ENCODE assay signal across 19 mouse cellular contexts in the genomic region with DNA sequence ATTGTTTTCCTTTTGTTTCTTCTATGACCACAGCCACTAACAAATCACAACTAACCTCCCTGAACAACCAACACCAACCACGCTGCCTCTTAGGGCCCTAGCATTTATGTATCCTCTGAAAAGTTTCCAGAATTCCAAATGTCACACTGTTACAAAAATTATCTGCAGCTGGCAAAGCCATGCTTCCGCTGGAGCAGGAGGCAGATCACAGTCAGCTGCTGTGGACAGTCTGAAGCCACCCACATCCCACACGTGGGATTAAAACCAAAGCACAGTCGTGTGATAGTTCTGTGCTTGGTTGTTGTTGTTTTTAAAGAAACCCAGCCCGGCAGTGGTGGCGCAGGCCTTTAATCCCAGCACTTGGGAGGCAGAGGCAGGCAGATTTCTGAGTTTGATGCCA. TPM values are rescaled to one million over a fixed set of nuclear protein-coding genes. Genes with fewer than 3 reads are reported as not detected.
DNase-seq lines count a peak whose midpoint lies in the region; ATAC-seq and TF ChIP-seq lines count a peak whose summit lies in the region.
"Had no signal": no experiment of that assay in that cellular context is flagged by ENCODE, and none has a peak within 500 bp of the region (broad histone marks: within the 10 kb centered on the region; RNA-seq: fewer than 3 reads in every experiment).

No protein-coding gene starts in this region.

- TF ChIP-seq CTCF in heart, adult 2 months (IDR thresholded peaks at IDR 0.05), result no peak
- no peak for TF ChIP-seq CTCF in lung, postnatal 0 days (IDR thresholded peaks at IDR 0.05)
- TF ChIP-seq CTCF in stomach, postnatal 0 days (IDR thresholded peaks at IDR 0.05; ENCODE audit: low read depth), result no peak

- intact Hi-C loops in heart, adult 2 months (cut with DNase I), result loop anchor here (5.0 kb wide), 2 partner anchors 38 to 53 kb away; a partner anchor contains a TSS

- H3K27me3 ChIP-seq in heart, adult 2 months (ENCODE audit: control insufficient read depth, insufficient read depth, low read length), result no peaks in the 10 kb centered on the region
- peaks cover 15% of the 10 kb centered on the region for H3K27me3 ChIP-seq in heart, embryonic 12.5 days (replicated peaks)
- no peaks in the 10 kb centered on the region for H3K27me3 ChIP-seq in kidney, embryonic 14.5 days (ENCODE audit: control insufficient read depth, insufficient read depth, low read length)
- no peaks in the 10 kb centered on the region for H3K27me3 ChIP-seq in lung, postnatal 0 days (replicated peaks; ENCODE audit: insufficient read depth, low read length)
- no peaks in the 10 kb centered on the region for H3K27me3 ChIP-seq in stomach, postnatal 0 days (ENCODE audit: control insufficient read depth, insufficient read depth, low read length)
- no peaks in the 10 kb centered on the region for H3K27me3 ChIP-seq in hindbrain, embryonic 11.5 days (ENCODE audit: control insufficient read depth, insufficient read depth, low read length)
- H3K27me3 ChIP-seq: embryonic facial prominence, embryonic 12.5 days; hindbrain, embryonic 12.5 days; midbrain, embryonic 15.5 days had no signal

- TF ChIP-seq POLR2A in heart, adult 2 months (IDR thresholded peaks at IDR 0.05; ENCODE audit: insufficient read depth, low read depth, low read length), result no peak

- no peaks in the 10 kb centered on the region for H3K79me2 ChIP-seq in heart, adult 2 months (replicated peaks; ENCODE audit: control insufficient read depth, insufficient read depth, low read length)

- no peaks in the 10 kb centered on the region for H3K36me3 ChIP-seq in heart, adult 2 months (ENCODE audit: control insufficient read depth, insufficient read depth, low read length)
- no peaks in the 10 kb centered on the region for H3K36me3 ChIP-seq in heart, embryonic 12.5 days
- no peaks in the 10 kb centered on the region for H3K36me3 ChIP-seq in kidney, embryonic 14.5 days (ENCODE audit: control insufficient read depth, insufficient read depth, low read length)
- no peaks in the 10 kb centered on the region for H3K36me3 ChIP-seq in lung, postnatal 0 days (ENCODE audit: insufficient read depth, low read length)
- no peaks in the 10 kb centered on the region for H3K36me3 ChIP-seq in stomach, postnatal 0 days (ENCODE audit: control insufficient read depth, insufficient read depth, low read length)
- H3K36me3 ChIP-seq in hindbrain, embryonic 11.5 days (ENCODE audit: control insufficient read depth, insufficient read depth, low read length), result no peaks in the 10 kb centered on the region
- H3K36me3 ChIP-seq: embryonic facial prominence, embryonic 12.5 days; forebrain, embryonic 10.5 days; hindbrain, embryonic 12.5 days; midbrain, embryonic 15.5 days had no signal

- no peak overlapping the region for H3K4me2 ChIP-seq in heart, embryonic 12.5 days
- no peak overlapping the region for H3K4me2 ChIP-seq in kidney, embryonic 14.5 days (replicated peaks; ENCODE audit: low read depth, low read length)
- H3K4me2 ChIP-seq in lung, postnatal 0 days (replicated peaks; ENCODE audit: low read depth, low read length), result no peak overlapping the region
- H3K4me2 ChIP-seq in stomach, postnatal 0 days (replicated peaks; ENCODE audit: low read depth), result no peak overlapping the region
- H3K4me2 ChIP-seq in hindbrain, embryonic 11.5 days (replicated peaks; ENCODE audit: low read depth, low read length), result no peak overlapping the region
- H3K4me2 ChIP-seq: embryonic facial prominence, embryonic 12.5 days; hindbrain, embryonic 12.5 days; liver, embryonic 11.5 days; midbrain, embryonic 15.5 days had no signal

- H3K4me1 ChIP-seq in heart, adult 2 months (ENCODE audit: control insufficient read depth, insufficient read depth, low read length), result peaks cover 17% of the 10 kb centered on the region
- peaks cover 25% of the 10 kb centered on the region for H3K4me1 ChIP-seq in heart, embryonic 12.5 days (replicated peaks)
- peaks cover 16% of the 10 kb centered on the region for H3K4me1 ChIP-seq in kidney, embryonic 14.5 days (ENCODE audit: control insufficient read depth, insufficient read depth, low read length)
- peaks cover 8% of the 10 kb centered on the region for H3K4me1 ChIP-seq in lung, postnatal 0 days (ENCODE audit: insufficient read depth, low read depth, low read length)
- H3K4me1 ChIP-seq in stomach, postnatal 0 days (replicated peaks; ENCODE audit: control insufficient read depth, insufficient read depth), result 0 out of 2 replicates have a peak, but pooled peaks cover 7% of the 10 kb centered on the region
- peaks cover 3% of the 10 kb centered on the region; the same call in 1 of the 2 replicates for H3K4me1 ChIP-seq in hindbrain, embryonic 11.5 days (replicated peaks; ENCODE audit: control insufficient read depth, insufficient read depth, low read length)

- TF ChIP-seq EP300 in heart, adult 2 months (IDR thresholded peaks at IDR 0.05; ENCODE audit: insufficient read depth, low read depth, low read length), result no peak
- peak; percentile 23; the same call in 1 of the 2 replicates for TF ChIP-seq EP300 in lung, postnatal 0 days (IDR thresholded peaks at IDR 0.05)
- no peak for TF ChIP-seq EP300 in stomach, postnatal 0 days (optimal IDR thresholded peaks at IDR 0.05)

- WGBS in heart, adult 2 months, result 41% methylated on average over 6 of the region's 6 CpGs
- WGBS in heart, embryonic 12.5 days, result 65% methylated on average over 6 of the region's 6 CpGs
- WGBS in kidney, embryonic 14.5 days, result 66% methylated on average over 6 of the region's 6 CpGs
- 52% methylated on average over 6 of the region's 6 CpGs for WGBS in lung, postnatal 0 days
- 52% methylated on average over 6 of the region's 6 CpGs for WGBS in stomach, postnatal 0 days
- 81% methylated on average over 6 of the region's 6 CpGs for WGBS in hindbrain, embryonic 11.5 days

- DNase-seq in heart, adult 2 months, result no peak
- no peak for DNase-seq in kidney, adult 9 months
- DNase-seq in lung, postnatal 0 days (ENCODE audit: low spot score), result peak; percentile 64
- DNase-seq in lung, postnatal 25 days (ENCODE audit: low spot score), result no peak
- DNase-seq in stomach, postnatal 0 days (ENCODE audit: low spot score), result no peak
- no peak for DNase-seq in hindbrain, embryonic 11.5 days (ENCODE audit: low spot score)
- DNase-seq: cerebellum, adult 11-12 months; cerebellum, postnatal 36 days; gastrocnemius, postnatal 36 days had no signal

- peaks cover 3% of the 10 kb centered on the region; the same call in 1 of the 2 replicates for H3K9me3 ChIP-seq in heart, embryonic 12.5 days (replicated peaks)
- no peaks in the 10 kb centered on the region for H3K9me3 ChIP-seq in kidney, embryonic 14.5 days (ENCODE audit: control insufficient read depth, low read length)
- no peaks in the 10 kb centered on the region for H3K9me3 ChIP-seq in lung, postnatal 0 days (ENCODE audit: low read length)
- H3K9me3 ChIP-seq in stomach, postnatal 0 days (ENCODE audit: control insufficient read depth, low read length), result no peaks in the 10 kb centered on the region
- no peaks in the 10 kb centered on the region for H3K9me3 ChIP-seq in hindbrain, embryonic 11.5 days (ENCODE audit: control insufficient read depth, low read length)
- H3K9me3 ChIP-seq: embryonic facial prominence, embryonic 12.5 days; midbrain, embryonic 15.5 days had no signal

- no peak for ATAC-seq in heart, embryonic 12.5 days (ENCODE audit: insufficient number of reproducible peaks, low FRiP score)
- no peak for ATAC-seq in kidney, embryonic 14.5 days (ENCODE audit: low FRiP score, low TSS enrichment)
- no peak for ATAC-seq in lung, postnatal 0 days
- no peak for ATAC-seq in stomach, postnatal 0 days (ENCODE audit: low FRiP score, low TSS enrichment)
- ATAC-seq in hindbrain, embryonic 11.5 days (ENCODE audit: low FRiP score), result no peak
- ATAC-seq: midbrain, embryonic 15.5 days; Patski had no signal

- H3K27ac ChIP-seq in heart, adult 2 months, result peak overlapping the region; percentile 31
- H3K27ac ChIP-seq in heart, embryonic 12.5 days (ENCODE audit: poor library complexity, severe bottlenecking), result no peak overlapping the region
- H3K27ac ChIP-seq in kidney, embryonic 14.5 days (ENCODE audit: low read depth, low read length), result peak overlapping the region; percentile 11; the same call in 1 of the 2 replicates
- H3K27ac ChIP-seq in lung, postnatal 0 days (ENCODE audit: low read length), result peak overlapping the region; percentile 59; the same call in 1 of the 2 replicates
- peak overlapping the region; percentile 35; the same call in 1 of the 2 replicates for H3K27ac ChIP-seq in stomach, postnatal 0 days (replicated peaks)
- no peak overlapping the region for H3K27ac ChIP-seq in hindbrain, embryonic 11.5 days (ENCODE audit: low read depth, low read length)
- H3K27ac ChIP-seq: embryonic facial prominence, embryonic 12.5 days; hindbrain, embryonic 12.5 days; midbrain, embryonic 15.5 days had no signal

- no peak overlapping the region for H3K9ac ChIP-seq in heart, adult 2 months (ENCODE audit: low read depth, low read length)
- H3K9ac ChIP-seq in heart, embryonic 12.5 days, result no peak overlapping the region
- no peak overlapping the region for H3K9ac ChIP-seq in kidney, embryonic 14.5 days (ENCODE audit: low read depth, low read length)
- no peak overlapping the region for H3K9ac ChIP-seq in lung, postnatal 0 days (replicated peaks; ENCODE audit: low read depth)
- H3K9ac ChIP-seq in stomach, postnatal 0 days (ENCODE audit: low read length), result no peak overlapping the region
- no peak overlapping the region for H3K9ac ChIP-seq in hindbrain, embryonic 11.5 days (ENCODE audit: low read depth, low read length)
- H3K9ac ChIP-seq: embryonic facial prominence, embryonic 12.5 days; hindbrain, embryonic 12.5 days; midbrain, embryonic 15.5 days had no signal

- H3K4me3 ChIP-seq in heart, adult 2 months, result no peak overlapping the region
- no peak overlapping the region for H3K4me3 ChIP-seq in heart, embryonic 12.5 days
- no peak overlapping the region for H3K4me3 ChIP-seq in kidney, embryonic 14.5 days (ENCODE audit: low read length)
- H3K4me3 ChIP-seq in lung, postnatal 0 days (ENCODE audit: low read depth, low read length), result no peak overlapping the region
- no peak overlapping the region for H3K4me3 ChIP-seq in stomach, postnatal 0 days (ENCODE audit: low read depth, low read length)
- H3K4me3 ChIP-seq in hindbrain, embryonic 11.5 days (ENCODE audit: low read depth, low read length), result no peak overlapping the region
- H3K4me3 ChIP-seq: embryonic facial prominence, embryonic 12.5 days; forebrain, embryonic 10.5 days; hindbrain, embryonic 12.5 days; midbrain, embryonic 15.5 days had no signal

RNA-seq across cellular contexts. Expression of a gene that starts 30.7 kb away (rescaled TPM):
- 10 to 100 TPM; 42.2 to 46.3 TPM for total RNA-seq in heart, adult 2 months (2021)
- 34.1 and 36.9 TPM in 2 replicates for polyA plus RNA-seq in heart, adult 2 months (2012; rRNA removed)
- polyA plus RNA-seq in heart, embryonic 12.5 days (2016; fragmentation: Nextera tagmentation; extraction: Ambion mirVana), result 168 and 183 TPM in 2 replicates
- 297 and 328 TPM in 2 replicates for polyA plus RNA-seq in kidney, embryonic 14.5 days (2014; fragmentation: Nextera tagmentation; extraction: Ambion mirVana)
- polyA plus RNA-seq in lung, postnatal 0 days (2015; fragmentation: Nextera tagmentation; extraction: Ambion mirVana), result 131 and 137 TPM in 2 replicates
- 149 and 162 TPM in 2 replicates for polyA plus RNA-seq in stomach, postnatal 0 days (2015; fragmentation: Nextera tagmentation; extraction: Ambion mirVana)
- polyA plus RNA-seq in hindbrain, embryonic 11.5 days (2014; fragmentation: Nextera tagmentation; extraction: Ambion mirVana), result 273 and 276 TPM in 2 replicates

RNA-seq across cellular contexts. Expression of a gene that starts 31.1 kb away (rescaled TPM):
- 1,000 to 10,000 TPM; 4,113 to 4,965 TPM for total RNA-seq in heart, adult 2 months (2021)
- 4,656 and 4,851 TPM in 2 replicates for polyA plus RNA-seq in heart, adult 2 months (2012; rRNA removed)
- polyA plus RNA-seq in heart, embryonic 12.5 days (2016; fragmentation: Nextera tagmentation; extraction: Ambion mirVana), result 1,676 and 1,716 TPM in 2 replicates
- 968 and 1,059 TPM in 2 replicates for polyA plus RNA-seq in kidney, embryonic 14.5 days (2014; fragmentation: Nextera tagmentation; extraction: Ambion mirVana)
- polyA plus RNA-seq in lung, postnatal 0 days (2015; fragmentation: Nextera tagmentation; extraction: Ambion mirVana), result 1,092 and 1,166 TPM in 2 replicates
- 1,419 and 1,437 TPM in 2 replicates for polyA plus RNA-seq in stomach, postnatal 0 days (2015; fragmentation: Nextera tagmentation; extraction: Ambion mirVana)
- 977 and 997 TPM in 2 replicates for polyA plus RNA-seq in hindbrain, embryonic 11.5 days (2014; fragmentation: Nextera tagmentation; extraction: Ambion mirVana)

RNA-seq across cellular contexts. Expression of a gene that starts 31.2 kb away (rescaled TPM):
- not detected for total RNA-seq in heart, adult 2 months (2021)
- not detected in 2 replicates for polyA plus RNA-seq in heart, adult 2 months (2012; rRNA removed)
- polyA plus RNA-seq in heart, embryonic 12.5 days (2016; fragmentation: Nextera tagmentation; extraction: Ambion mirVana), result 0.72 TPM in 1 of 2 replicates, not detected in the other
- polyA plus RNA-seq in kidney, embryonic 14.5 days (2014; fragmentation: Nextera tagmentation; extraction: Ambion mirVana), result 3.6 and 3.7 TPM in 2 replicates
- polyA plus RNA-seq in lung, postnatal 0 days (2015; fragmentation: Nextera tagmentation; extraction: Ambion mirVana), result 1.00 and 1.3 TPM in 2 replicates
- 2.1 and 4.7 TPM in 2 replicates for polyA plus RNA-seq in stomach, postnatal 0 days (2015; fragmentation: Nextera tagmentation; extraction: Ambion mirVana)
- polyA plus RNA-seq in hindbrain, embryonic 11.5 days (2014; fragmentation: Nextera tagmentation; extraction: Ambion mirVana), result 2.6 and 3.1 TPM in 2 replicates
- total RNA-seq: gastrocnemius, postnatal 36 days; layer of hippocampus, postnatal 25 days; megakaryocyte progenitor cell, adult 5-6 weeks had no signal

RNA-seq across cellular contexts. Expression of a gene that starts 37.1 kb away (rescaled TPM):
- total RNA-seq in heart, adult 2 months (2021), result 1 to 10 TPM; 3.6 to 3.8 TPM
- polyA plus RNA-seq in heart, adult 2 months (2012; rRNA removed), result 4.2 and 4.9 TPM in 2 replicates
- 4.9 and 5.6 TPM in 2 replicates for polyA plus RNA-seq in heart, embryonic 12.5 days (2016; fragmentation: Nextera tagmentation; extraction: Ambion mirVana)
- polyA plus RNA-seq in kidney, embryonic 14.5 days (2014; fragmentation: Nextera tagmentation; extraction: Ambion mirVana), result 5.6 and 5.7 TPM in 2 replicates
- polyA plus RNA-seq in lung, postnatal 0 days (2015; fragmentation: Nextera tagmentation; extraction: Ambion mirVana), result 36.0 and 36.4 TPM in 2 replicates
- polyA plus RNA-seq in stomach, postnatal 0 days (2015; fragmentation: Nextera tagmentation; extraction: Ambion mirVana), result 18.7 and 18.9 TPM in 2 replicates
- polyA plus RNA-seq in hindbrain, embryonic 11.5 days (2014; fragmentation: Nextera tagmentation; extraction: Ambion mirVana), result 3.6 and 3.9 TPM in 2 replicates

RNA-seq across cellular contexts. Expression of a gene that starts 51.6 kb away (rescaled TPM):
- total RNA-seq in heart, adult 2 months (2021), result 1 to 10 TPM; 3.9 to 5.3 TPM
- polyA plus RNA-seq in heart, adult 2 months (2012; rRNA removed), result 3.0 and 6.0 TPM in 2 replicates
- polyA plus RNA-seq in heart, embryonic 12.5 days (2016; fragmentation: Nextera tagmentation; extraction: Ambion mirVana), result 3.5 and 6.7 TPM in 2 replicates
- polyA plus RNA-seq in kidney, embryonic 14.5 days (2014; fragmentation: Nextera tagmentation; extraction: Ambion mirVana), result 2.0 and 2.6 TPM in 2 replicates
- 2.0 and 2.1 TPM in 2 replicates for polyA plus RNA-seq in lung, postnatal 0 days (2015; fragmentation: Nextera tagmentation; extraction: Ambion mirVana)
- 12.2 and 14.0 TPM in 2 replicates for polyA plus RNA-seq in stomach, postnatal 0 days (2015; fragmentation: Nextera tagmentation; extraction: Ambion mirVana)
- polyA plus RNA-seq in hindbrain, embryonic 11.5 days (2014; fragmentation: Nextera tagmentation; extraction: Ambion mirVana), result 2.4 and 3.7 TPM in 2 replicates

Comparison
In these comparisons a context has a peak if more than half of its experiments do, and no peak if none do; other contexts are left out.
1. H3K27ac ChIP-seq: peak in heart, adult 2 months (single experiment), kidney, embryonic 14.5 days (single experiment), lung, postnatal 0 days (single experiment) and stomach, postnatal 0 days (single experiment); none in heart, embryonic 12.5 days (single experiment) and hindbrain, embryonic 11.5 days (single experiment).